Mouse (Mus musculus) MEL (cell line): ENCODE measurements at regions not wholly inside any gene's neighbourhood (a gene's known extent, or its start where the extent isn't known, plus 50 kb on each side); places are given as distances from the start of the nearest gene placed in this dataset.

Experiments
- E2F4 ChIP-seq: IDR thresholded peaks from 2 replicates; pipeline ENCODE4 v1.6.1; 2011; ENCODE audit warnings: low read depth, low read length, improper control_type of control experiment, borderline replicate concordance
- ELF1 ChIP-seq: IDR thresholded peaks from 2 replicates; pipeline ENCODE4 v1.6.1; 2014; ENCODE audit warnings: low read depth, mild to moderate bottlenecking, inconsistent platforms, low read length, improper control_type of control experiment, moderate library complexity
- KAT2A ChIP-seq: conservative IDR thresholded peaks from 2 replicates; pipeline ENCODE4 v1.6.1; 2012; ENCODE audit warnings: low read depth, low read length, improper control_type of control experiment, inconsistent platforms
- MXI1 ChIP-seq: IDR thresholded peaks from 2 replicates; pipeline ENCODE4 v1.6.1; 2011; ENCODE audit warnings: mild to moderate bottlenecking, low read depth, low read length, improper control_type of control experiment
- POLR2A ChIP-seq, 2 experiments: IDR thresholded peaks; 2 replicates each; pipeline ENCODE4 v1.6.1; 2011 to 2012; ENCODE audit warnings: low read length in 2 of 2, mild to moderate bottlenecking in 2 of 2, control low read depth in 1 of 2, improper control_type of control experiment in 1 of 2, low read depth in 1 of 2, moderate library complexity in 1 of 2; ENCODE audit not compliant: control insufficient read depth in 1 of 2, insufficient read depth in 1 of 2, poor library complexity in 1 of 2
- TAL1 ChIP-seq: IDR thresholded peaks from 2 replicates; pipeline ENCODE4 v1.6.1; 2012; ENCODE audit warnings: mild to moderate bottlenecking, inconsistent platforms, low read length, moderate library complexity, mixed read lengths
- USF1 ChIP-seq: IDR thresholded peaks from 2 replicates; pipeline ENCODE4 v1.6.1; 2014; ENCODE audit warnings: low read depth, mild to moderate bottlenecking, inconsistent platforms, low read length, improper control_type of control experiment, moderate library complexity
- ZC3H11A ChIP-seq: IDR thresholded peaks from 2 replicates; pipeline ENCODE4 v1.6.1; 2012; ENCODE audit warnings: low read depth, mild to moderate bottlenecking, inconsistent platforms, low read length, improper control_type of control experiment
- ZMIZ1 ChIP-seq: IDR thresholded peaks from 2 replicates; pipeline ENCODE4 v1.6.1; 2012; ENCODE audit warnings: low read depth, mild to moderate bottlenecking, inconsistent platforms, low read length, improper control_type of control experiment, moderate library complexity
- ZNF384 ChIP-seq: IDR thresholded peaks from 2 replicates; pipeline ENCODE4 v1.6.1; 2012; ENCODE audit warnings: low read depth, mild to moderate bottlenecking, inconsistent platforms, low read length, improper control_type of control experiment

- TF ChIP-seq KAT2A, result no peak
- no peak for TF ChIP-seq ZNF384
- no peak for TF ChIP-seq TAL1
- no peak for TF ChIP-seq POLR2A (IDR thresholded peaks at IDR 0.05; ENCODE audit: control insufficient read depth in 1 of 2, insufficient read depth in 1 of 2, low read depth in 1 of 2, low read length in 2 of 2, poor library complexity in 1 of 2)
- no peak for TF ChIP-seq ZMIZ1
- TF ChIP-seq USF1, result no peak
- TF ChIP-seq MXI1, result no peak
- no peak for TF ChIP-seq ELF1
- no peak for TF ChIP-seq E2F4
- TF ChIP-seq ZC3H11A, result no peak
Observed at GRCm38 (mm10) chr10:16580200-16580599, 1142.8 kb upstream of the Cited2 start.
